Mouse (Mus musculus): ENCODE data around the gene Tnfsf13. TPM values are rescaled to one million over a fixed set of nuclear protein-coding genes. Genes with fewer than 3 reads are reported as not detected.

The Tnfsf13 gene
- polyA plus RNA-seq, 1 experiment, result 3.1 TPM

- peaks cover 3% of the 10 kb centered on the region for H3K4me1 ChIP-seq (ENCODE audit: control insufficient read depth, insufficient read depth, low read length)
- 94% methylated on average over 1 of the region's 1 CpGs for WGBS
- no peak overlapping the region for H3K4me3 ChIP-seq (replicated peaks; ENCODE audit: control insufficient read depth, low read depth, low read length)
- no peak overlapping the region for H3K27ac ChIP-seq (ENCODE audit: control insufficient read depth, insufficient read depth, low read depth, low read length, poor library complexity)
- TF ChIP-seq CTCF (IDR thresholded peaks at IDR 0.05; ENCODE audit: control insufficient read depth, insufficient read depth, low read length), result no peak
- no peak for TF ChIP-seq POLR2A (IDR thresholded peaks at IDR 0.05; ENCODE audit: borderline replicate concordance, control insufficient read depth, low read depth, low read length)
Measured at GRCm38 (mm10) chr11:69689891-69690290, 4.3 kb upstream of the Tnfsf13 start.

DNA sequence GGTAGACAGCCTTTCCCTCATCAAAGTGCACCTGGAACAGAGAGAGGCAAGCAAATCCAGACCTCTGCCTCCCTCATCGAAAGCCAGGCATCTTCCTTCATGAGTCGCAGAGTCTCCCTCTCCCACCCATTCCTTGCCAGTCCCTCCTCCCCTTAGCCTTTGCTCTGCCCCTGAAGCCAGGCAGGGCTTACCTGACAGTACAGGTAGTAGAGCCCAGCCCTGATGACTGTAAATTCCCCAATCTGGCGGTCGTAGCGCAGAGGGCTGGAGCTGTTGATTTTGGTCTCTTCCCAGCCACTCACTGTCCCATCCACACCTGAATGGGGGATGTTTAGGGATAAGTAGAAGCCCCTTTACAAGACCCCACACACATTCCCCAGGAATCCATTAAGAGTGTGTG lies 1.5 kb upstream of the Tnfsf13 start:
- WGBS, result 85% methylated on average over 5 of the region's 5 CpGs
- H3K4me1 ChIP-seq (ENCODE audit: control insufficient read depth, insufficient read depth, low read length), result peaks cover 3% of the 10 kb centered on the region

GRCm38 (mm10) chr11:69686377-69686776 lies 793 bp upstream of the Tnfsf13 start:
- Histone ChIP-seq H3K4me3 (replicated peaks; ENCODE audit: control insufficient read depth, low read depth, low read length) (no peak overlapping the region), H3K27ac (ENCODE audit: control insufficient read depth, insufficient read depth, low read depth, low read length, poor library complexity) (no peak overlapping the region), H3K4me1 (ENCODE audit: control insufficient read depth, insufficient read depth, low read length) (peaks cover 3% of the 10 kb centered on the region)
- no peak for TF ChIP-seq POLR2A (IDR thresholded peaks at IDR 0.05; ENCODE audit: borderline replicate concordance, control insufficient read depth, low read depth, low read length)
- TF ChIP-seq CTCF (IDR thresholded peaks at IDR 0.05; ENCODE audit: control insufficient read depth, insufficient read depth, low read length), result no peak
- 42% methylated on average over 4 of the region's 4 CpGs for WGBS

More for the DNA sequence above, 1.5 kb upstream of the Tnfsf13 start:
- no peak for TF ChIP-seq CTCF (IDR thresholded peaks at IDR 0.05; ENCODE audit: control insufficient read depth, insufficient read depth, low read length)
- TF ChIP-seq POLR2A (IDR thresholded peaks at IDR 0.05; ENCODE audit: borderline replicate concordance, control insufficient read depth, low read depth, low read length), result no peak
- Histone ChIP-seq H3K4me3 (replicated peaks; ENCODE audit: control insufficient read depth, low read depth, low read length) (no peak overlapping the region), H3K27ac (ENCODE audit: control insufficient read depth, insufficient read depth, low read depth, low read length, poor library complexity) (no peak overlapping the region)

- TF ChIP-seq CTCF (IDR thresholded peaks at IDR 0.05; ENCODE audit: control insufficient read depth, insufficient read depth, low read length) (no peak), POLR2A (IDR thresholded peaks at IDR 0.05; ENCODE audit: borderline replicate concordance, control insufficient read depth, low read depth, low read length) (no peak)
- peak overlapping the region; percentile 86 for H3K27ac ChIP-seq (ENCODE audit: control insufficient read depth, insufficient read depth, low read depth, low read length, poor library complexity)
- peak overlapping the region; percentile 19 for H3K4me3 ChIP-seq (replicated peaks; ENCODE audit: control insufficient read depth, low read depth, low read length)
- WGBS, result 56% methylated on average over 6 of the region's 6 CpGs
- H3K4me1 ChIP-seq (ENCODE audit: control insufficient read depth, insufficient read depth, low read length), result peaks cover 3% of the 10 kb centered on the region
Measured at GRCm38 (mm10) chr11:69684936-69685335, 648 bp downstream of the Tnfsf13 start.

- H3K27ac ChIP-seq (ENCODE audit: control insufficient read depth, insufficient read depth, low read depth, low read length, poor library complexity), result peak overlapping the region; percentile 9
- H3K4me1 ChIP-seq (ENCODE audit: control insufficient read depth, insufficient read depth, low read length), result peaks cover 3% of the 10 kb centered on the region
- WGBS, result 62% methylated on average over 12 of the region's 12 CpGs
- H3K4me3 ChIP-seq (replicated peaks; ENCODE audit: control insufficient read depth, low read depth, low read length), result peak overlapping the region; percentile 39
- TF ChIP-seq POLR2A (IDR thresholded peaks at IDR 0.05; ENCODE audit: borderline replicate concordance, control insufficient read depth, low read depth, low read length) (no peak), CTCF (IDR thresholded peaks at IDR 0.05; ENCODE audit: control insufficient read depth, insufficient read depth, low read length) (no peak)
Measured at GRCm38 (mm10) chr11:69684128-69684745, 1.3 kb downstream of the Tnfsf13 start.

DNA sequence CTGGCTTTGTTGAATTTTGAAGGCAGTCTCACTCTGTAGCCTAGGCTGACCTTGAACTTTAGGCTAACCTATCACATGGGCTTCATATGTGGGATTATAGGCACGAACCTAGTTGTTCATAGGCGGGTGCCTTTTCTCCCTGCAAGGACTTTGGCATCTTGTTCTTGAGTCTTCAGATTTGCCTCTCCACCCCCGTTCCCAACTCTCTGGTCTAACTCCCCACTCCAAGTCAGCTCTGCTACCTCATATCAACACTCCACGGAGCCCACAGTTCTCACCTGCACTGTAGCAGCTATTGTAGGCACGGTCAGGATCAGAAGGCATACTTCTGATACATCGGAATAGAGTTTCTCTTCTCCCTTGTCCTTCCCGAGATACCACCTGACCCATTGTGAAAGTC lies 2.0 kb downstream of the Tnfsf13 start:
- TF ChIP-seq POLR2A (IDR thresholded peaks at IDR 0.05; ENCODE audit: borderline replicate concordance, control insufficient read depth, low read depth, low read length) (no peak), CTCF (IDR thresholded peaks at IDR 0.05; ENCODE audit: control insufficient read depth, insufficient read depth, low read length) (no peak)
- Histone ChIP-seq H3K27ac (ENCODE audit: control insufficient read depth, insufficient read depth, low read depth, low read length, poor library complexity) (no peak overlapping the region), H3K4me1 (ENCODE audit: control insufficient read depth, insufficient read depth, low read length) (peaks cover 3% of the 10 kb centered on the region), H3K4me3 (replicated peaks; ENCODE audit: control insufficient read depth, low read depth, low read length) (no peak overlapping the region)
- 78% methylated on average over 7 of the region's 7 CpGs for WGBS

DNA sequence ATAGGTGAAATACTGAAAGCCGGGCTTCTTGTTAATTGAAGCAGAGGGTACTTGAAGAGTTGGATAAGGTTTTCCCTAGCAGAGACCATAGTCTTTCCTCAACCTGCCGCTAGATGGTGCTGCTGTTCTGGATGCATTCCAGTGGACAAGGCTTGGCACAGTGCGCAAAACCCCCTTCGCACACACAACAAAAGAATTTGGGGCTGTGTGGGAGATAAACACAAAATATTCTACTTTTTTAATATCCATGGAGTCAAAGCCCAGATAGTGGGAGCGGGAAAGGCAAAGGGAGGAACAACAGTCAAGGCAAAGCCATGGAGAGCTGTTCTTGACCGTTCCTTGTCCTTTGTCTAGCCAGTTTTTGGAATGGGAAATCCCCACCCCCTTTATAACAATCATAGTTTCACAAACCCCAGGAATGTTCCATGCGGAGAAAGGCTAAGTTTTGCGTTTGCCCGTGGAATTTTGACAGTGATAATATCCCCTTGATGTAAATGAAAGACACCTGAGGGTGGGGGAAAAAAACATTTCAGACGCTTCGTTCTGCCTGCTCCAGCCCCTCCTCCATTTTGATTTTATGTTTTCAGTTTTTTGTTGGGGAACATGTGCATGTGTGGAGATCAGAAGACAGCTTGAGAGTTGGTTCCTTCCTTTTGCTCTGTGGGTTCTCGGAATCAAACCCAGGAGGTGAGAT lies 2.6 kb downstream of the Tnfsf13 start:
- H3K4me3 ChIP-seq (replicated peaks; ENCODE audit: control insufficient read depth, low read depth, low read length), result no peak overlapping the region
- WGBS, result 32% methylated on average over 12 of the region's 12 CpGs
- TF ChIP-seq POLR2A (IDR thresholded peaks at IDR 0.05; ENCODE audit: borderline replicate concordance, control insufficient read depth, low read depth, low read length), result no peak
- peak; percentile 94 for TF ChIP-seq CTCF (IDR thresholded peaks at IDR 0.05; ENCODE audit: control insufficient read depth, insufficient read depth, low read length)
- no peak overlapping the region for H3K27ac ChIP-seq (ENCODE audit: control insufficient read depth, insufficient read depth, low read depth, low read length, poor library complexity)
- H3K4me1 ChIP-seq (ENCODE audit: control insufficient read depth, insufficient read depth, low read length), result peaks cover 3% of the 10 kb centered on the region

DNA sequence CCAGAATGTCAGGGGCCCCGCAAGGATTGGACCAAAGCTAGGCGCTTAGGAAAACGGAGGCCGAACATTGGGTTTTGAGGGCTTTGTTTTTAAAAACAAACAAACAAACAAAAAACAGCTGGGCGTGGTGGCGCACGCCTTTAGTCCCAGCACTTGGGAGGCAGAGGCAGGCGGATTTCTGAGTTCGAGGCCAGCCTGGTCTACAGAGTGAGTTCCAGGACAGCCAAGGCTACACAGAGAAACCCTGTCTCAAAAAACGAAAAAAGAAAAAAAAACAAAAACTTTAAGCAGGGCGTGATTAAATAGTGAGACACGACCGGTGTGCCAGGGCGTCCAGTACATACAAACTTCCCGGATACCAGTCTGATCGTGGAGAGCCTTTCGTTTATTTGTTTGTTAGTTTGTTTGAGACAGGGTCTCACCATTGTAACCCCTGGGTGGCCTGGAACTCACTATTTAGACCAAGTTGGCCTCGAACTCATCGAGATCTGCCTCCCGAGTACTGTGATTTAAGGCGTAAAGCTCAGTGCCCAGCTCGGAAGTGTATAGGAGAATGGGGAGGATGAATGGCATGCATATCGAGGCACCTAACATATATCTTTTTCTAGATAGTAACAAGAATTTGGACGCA lies 3.3 kb downstream of the Tnfsf13 start:
- Histone ChIP-seq H3K4me3 (replicated peaks; ENCODE audit: control insufficient read depth, low read depth, low read length) (peak overlapping the region; percentile 76), H3K27ac (ENCODE audit: control insufficient read depth, insufficient read depth, low read depth, low read length, poor library complexity) (peak overlapping the region; percentile 90), H3K4me1 (ENCODE audit: control insufficient read depth, insufficient read depth, low read length) (peaks cover 3% of the 10 kb centered on the region)
- 20% methylated on average over 24 of the region's 24 CpGs for whole genome bisulfite sequencing
- TF ChIP-seq POLR2A (IDR thresholded peaks at IDR 0.05; ENCODE audit: borderline replicate concordance, control insufficient read depth, low read depth, low read length) (no peak), CTCF (IDR thresholded peaks at IDR 0.05; ENCODE audit: control insufficient read depth, insufficient read depth, low read length) (no peak)

Measured in bone marrow, adult 2 months (tissue).